Mouse (Mus musculus): ENCODE data around the gene Moxd1.

DNA sequence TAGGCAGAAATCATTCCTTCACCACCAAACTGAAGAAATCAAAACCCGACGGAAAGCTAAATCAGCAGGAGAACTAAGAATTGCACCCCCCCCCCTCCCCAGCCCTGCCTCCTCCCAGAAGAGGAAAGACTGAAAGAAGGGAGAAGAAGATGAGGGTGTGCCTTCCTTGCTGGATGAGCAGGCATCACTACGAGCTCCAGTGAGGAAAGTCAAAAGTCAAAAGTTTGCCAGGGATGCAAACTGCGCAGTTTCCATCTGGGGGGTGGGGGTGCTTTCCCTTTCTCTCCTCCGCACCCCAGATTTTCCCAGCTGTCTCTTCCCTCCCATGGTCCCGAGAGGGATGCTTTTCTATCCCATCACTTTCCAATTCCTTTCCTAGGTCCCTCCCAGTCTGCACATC, 406 bp upstream of the Moxd1 start:
- no peak for TF ChIP-seq GATA1 (IDR thresholded peaks at IDR 0.05; ENCODE audit: borderline replicate concordance, low read length)
- TF ChIP-seq FLI1 (IDR thresholded peaks at IDR 0.05; ENCODE audit: low read length), result no peak

All from megakaryocyte, embryonic 14.5 days (primary cell).